Mouse (Mus musculus) liver, adult (tissue): Measurements from ENCODE around the gene Antxr2.

Source experiments
- GATA4 ChIP-seq: IDR thresholded peaks from 2 replicates; pipeline ENCODE4 v1.6.1; 2014; ENCODE audit warnings: mild to moderate bottlenecking, low read length; ENCODE audit not compliant: insufficient replicate concordance

Antxr2 gene

GRCm38 (mm10) chr5:98018162-98018561 lies 12.7 kb downstream of the Antxr2 start:
- no peak for TF ChIP-seq GATA4

GRCm38 (mm10) chr5:98016247-98017203 lies 14.3 kb downstream of the Antxr2 start:
- no peak for TF ChIP-seq GATA4

GRCm38 (mm10) chr5:98005751-98006150 lies 25.1 kb downstream of the Antxr2 start:
- TF ChIP-seq GATA4 = no peak

GRCm38 (mm10) chr5:97999261-97999824 lies 31.5 kb downstream of the Antxr2 start:
- TF ChIP-seq GATA4 = no peak

GRCm38 (mm10) chr5:97996500-97997176 lies 34.2 kb downstream of the Antxr2 start:
- no peak for TF ChIP-seq GATA4

GRCm38 (mm10) chr5:97995881-97996280 lies 35.0 kb downstream of the Antxr2 start:
- no peak for TF ChIP-seq GATA4

- TF ChIP-seq GATA4 = no peak
Observed at GRCm38 (mm10) chr5:97986656-97987294, 44.1 kb downstream of the Antxr2 start.

GRCm38 (mm10) chr5:97983375-97983774 lies 47.5 kb downstream of the Antxr2 start:
- TF ChIP-seq GATA4 = no peak

- TF ChIP-seq GATA4 = no peak
Observed at GRCm38 (mm10) chr5:97980472-97980871, 50.4 kb downstream of the Antxr2 start.

GRCm38 (mm10) chr5:97973293-97973692 lies 57.5 kb downstream of the Antxr2 start:
- TF ChIP-seq GATA4 = no peak

GRCm38 (mm10) chr5:97972029-97972428 lies 58.8 kb downstream of the Antxr2 start:
- no peak for TF ChIP-seq GATA4

- TF ChIP-seq GATA4 = no peak
Observed at GRCm38 (mm10) chr5:97971236-97971635, 59.6 kb downstream of the Antxr2 start.

GRCm38 (mm10) chr5:97967044-97967443 lies 63.8 kb downstream of the Antxr2 start:
- TF ChIP-seq GATA4 = no peak

- no peak for TF ChIP-seq GATA4
Observed at GRCm38 (mm10) chr5:97966101-97966500, 64.7 kb downstream of the Antxr2 start.

- TF ChIP-seq GATA4 = no peak
Observed at GRCm38 (mm10) chr5:97964444-97964843, 66.4 kb downstream of the Antxr2 start.
